In genomic region chr5:139546771-139547420, GRCm38 (mm10) we compare ENCODE assay signal across 9 mouse cellular contexts. TPM values are rescaled to one million over a fixed set of nuclear protein-coding genes. Genes with fewer than 3 reads are reported as not detected.
DNase-seq lines count a peak whose midpoint lies in the region; ATAC-seq and TF ChIP-seq lines count a peak whose summit lies in the region.
"Had no signal": no experiment of that assay in that cellular context is flagged by ENCODE, and none has a peak within 500 bp of the region (broad histone marks: within the 10 kb centered on the region; RNA-seq: fewer than 3 reads in every experiment).

No protein-coding gene starts in this region.

- 0 out of 2 replicates have a peak, but pooled peaks cover 5% of the 10 kb centered on the region for H3K4me1 ChIP-seq in intestine, embryonic 15.5 days (replicated peaks)
- no peaks in the 10 kb centered on the region for H3K4me1 ChIP-seq in intestine, postnatal 0 days (replicated peaks; ENCODE audit: control insufficient read depth, insufficient read depth, low read length)
- no peaks in the 10 kb centered on the region; the same call in 1 of the 2 replicates for H3K4me1 ChIP-seq in forebrain, embryonic 14.5 days (ENCODE audit: control insufficient read depth, insufficient read depth, low read length)
- H3K4me1 ChIP-seq in midbrain, embryonic 13.5 days (replicated peaks) = peaks cover 50% of the 10 kb centered on the region

- H3K4me2 ChIP-seq in intestine, embryonic 15.5 days (replicated peaks) = no peak overlapping the region
- no peak overlapping the region for H3K4me2 ChIP-seq in intestine, postnatal 0 days (replicated peaks; ENCODE audit: low read depth)
- peak overlapping the region; percentile 25 for H3K4me2 ChIP-seq in forebrain, embryonic 14.5 days (ENCODE audit: low read length)
- peak overlapping the region; percentile 55 for H3K4me2 ChIP-seq in midbrain, embryonic 13.5 days (replicated peaks)

- WGBS in intestine, embryonic 15.5 days = under 1% methylated on average over 68 of the region's 68 CpGs
- 1% methylated on average over 67 of the region's 68 CpGs for WGBS in intestine, postnatal 0 days
- 0% methylated on average over 38 of the region's 68 CpGs for WGBS in forebrain, embryonic 14.5 days
- 0% methylated on average over 63 of the region's 68 CpGs for WGBS in midbrain, embryonic 13.5 days

- no peaks in the 10 kb centered on the region for H3K36me3 ChIP-seq in intestine, embryonic 15.5 days
- H3K36me3 ChIP-seq in intestine, postnatal 0 days (ENCODE audit: control insufficient read depth, insufficient read depth) = no peaks in the 10 kb centered on the region
- no peaks in the 10 kb centered on the region for H3K36me3 ChIP-seq in forebrain, embryonic 14.5 days (ENCODE audit: control insufficient read depth, insufficient read depth, low read length)
- H3K36me3 ChIP-seq in midbrain, embryonic 13.5 days = peaks cover 4% of the 10 kb centered on the region; the same call in 1 of the 2 replicates
- H3K36me3 ChIP-seq: G1E had no signal

- H3K9me3 ChIP-seq in intestine, embryonic 15.5 days = no peaks in the 10 kb centered on the region
- no peaks in the 10 kb centered on the region for H3K9me3 ChIP-seq in intestine, postnatal 0 days (ENCODE audit: control insufficient read depth)
- no peaks in the 10 kb centered on the region for H3K9me3 ChIP-seq in forebrain, embryonic 14.5 days (replicated peaks; ENCODE audit: control insufficient read depth, low read length)
- H3K9me3 ChIP-seq in midbrain, embryonic 13.5 days = no peaks in the 10 kb centered on the region

- ATAC-seq in intestine, embryonic 15.5 days = no peak
- no peak for ATAC-seq in intestine, postnatal 0 days
- ATAC-seq in forebrain, embryonic 14.5 days = no peak
- ATAC-seq in midbrain, embryonic 13.5 days = no peak

- H3K27me3 ChIP-seq in intestine, embryonic 15.5 days (replicated peaks) = peaks cover 95% of the 10 kb centered on the region
- H3K27me3 ChIP-seq in intestine, postnatal 0 days (replicated peaks; ENCODE audit: control insufficient read depth, insufficient read depth, low read length) = peaks cover 96% of the 10 kb centered on the region
- H3K27me3 ChIP-seq in forebrain, embryonic 14.5 days (replicated peaks; ENCODE audit: control insufficient read depth, insufficient read depth, low read length) = peaks cover 80% of the 10 kb centered on the region
- H3K27me3 ChIP-seq in midbrain, embryonic 13.5 days = peaks cover 89% of the 10 kb centered on the region

- TF ChIP-seq CTCF in intestine, postnatal 0 days (IDR thresholded peaks at IDR 0.05; ENCODE audit: low read depth) = no peak

- peak overlapping the region; percentile 9; the same call in 1 of the 2 replicates for H3K4me3 ChIP-seq in intestine, embryonic 15.5 days (replicated peaks)
- no peak overlapping the region for H3K4me3 ChIP-seq in intestine, postnatal 0 days (ENCODE audit: low read depth, low read length)
- peak overlapping the region; percentile 16 for H3K4me3 ChIP-seq in forebrain, embryonic 14.5 days (ENCODE audit: low read depth, low read length)
- H3K4me3 ChIP-seq in midbrain, embryonic 13.5 days (replicated peaks) = peak overlapping the region; percentile 58

- peak; percentile 70 to 81 for DNase-seq in cerebellum, postnatal 10 days
- no peak for DNase-seq in forebrain, embryonic 14.5 days (ENCODE audit: low spot score)
- no peak for DNase-seq in spleen, postnatal 4 days (ENCODE audit: low spot score in 2 of 2)
- DNase-seq in lung, postnatal 4 days = no peak
- no peak for DNase-seq in right cerebral cortex, postnatal 36 days (ENCODE audit: low spot score in 2 of 2)

- no peak overlapping the region for H3K9ac ChIP-seq in intestine, embryonic 15.5 days
- H3K9ac ChIP-seq in intestine, postnatal 0 days (ENCODE audit: low read depth, low read length) = no peak overlapping the region
- peak overlapping the region; percentile 43 for H3K9ac ChIP-seq in forebrain, embryonic 14.5 days (ENCODE audit: low read length)
- peak overlapping the region; percentile 87 for H3K9ac ChIP-seq in midbrain, embryonic 13.5 days (replicated peaks)

- no peak overlapping the region for H3K27ac ChIP-seq in intestine, embryonic 15.5 days
- no peak overlapping the region for H3K27ac ChIP-seq in intestine, postnatal 0 days (ENCODE audit: low read depth, low read length)
- H3K27ac ChIP-seq in forebrain, embryonic 14.5 days (ENCODE audit: low read depth, low read length) = peak overlapping the region; percentile 39; the same call in 1 of the 2 replicates
- peak overlapping the region; percentile 95 for H3K27ac ChIP-seq in midbrain, embryonic 13.5 days

RNA-seq across cellular contexts. Expression of gene Uncx, which starts 3.6 kb away (rescaled TPM):
- polyA plus RNA-seq in intestine, embryonic 15.5 days (2015; fragmentation: Nextera tagmentation; extraction: Ambion mirVana) = 0.23 TPM in 1 of 2 replicates, not detected in the other
- not detected in 2 replicates for polyA plus RNA-seq in intestine, postnatal 0 days (2015; fragmentation: Nextera tagmentation; extraction: Ambion mirVana)
- polyA plus RNA-seq in forebrain, embryonic 14.5 days (2014; fragmentation: Nextera tagmentation; extraction: Ambion mirVana) = 2.3 and 3.5 TPM in 2 replicates
- polyA plus RNA-seq in midbrain, embryonic 13.5 days (2015; fragmentation: Nextera tagmentation; extraction: Ambion mirVana) = 48.5 and 58.7 TPM in 2 replicates
- polyA plus RNA-seq: G1E had no signal

Comparison
In these comparisons a context has a peak if more than half of its experiments do, and no peak if none do; other contexts are left out.
1. H3K27ac ChIP-seq: peak in forebrain, embryonic 14.5 days (single experiment) and midbrain, embryonic 13.5 days (single experiment); none in intestine, embryonic 15.5 days (single experiment) and intestine, postnatal 0 days (single experiment).
2. H3K4me2 ChIP-seq: peak in forebrain, embryonic 14.5 days (single experiment) and midbrain, embryonic 13.5 days (single experiment); none in intestine, embryonic 15.5 days (single experiment) and intestine, postnatal 0 days (single experiment).
3. H3K9ac ChIP-seq: peak in forebrain, embryonic 14.5 days (single experiment) and midbrain, embryonic 13.5 days (single experiment); none in intestine, embryonic 15.5 days (single experiment) and intestine, postnatal 0 days (single experiment).
4. DNase-seq: peak in cerebellum, postnatal 10 days (2 of 2); none in forebrain, embryonic 14.5 days (single experiment), spleen, postnatal 4 days (0 of 2), lung, postnatal 4 days (0 of 2) and right cerebral cortex, postnatal 36 days (0 of 2).
5. RNA of gene Uncx, which starts 3.6 kb away (polyA plus RNA-seq): 48.5 to 58.7 TPM in midbrain, embryonic 13.5 days; 2.3 to 3.5 TPM in forebrain, embryonic 14.5 days, 0.23 TPM in intestine, embryonic 15.5 days and not detected in intestine, postnatal 0 days; every median in the first group is over 10 times any median in the second.